In the genomic region with DNA sequence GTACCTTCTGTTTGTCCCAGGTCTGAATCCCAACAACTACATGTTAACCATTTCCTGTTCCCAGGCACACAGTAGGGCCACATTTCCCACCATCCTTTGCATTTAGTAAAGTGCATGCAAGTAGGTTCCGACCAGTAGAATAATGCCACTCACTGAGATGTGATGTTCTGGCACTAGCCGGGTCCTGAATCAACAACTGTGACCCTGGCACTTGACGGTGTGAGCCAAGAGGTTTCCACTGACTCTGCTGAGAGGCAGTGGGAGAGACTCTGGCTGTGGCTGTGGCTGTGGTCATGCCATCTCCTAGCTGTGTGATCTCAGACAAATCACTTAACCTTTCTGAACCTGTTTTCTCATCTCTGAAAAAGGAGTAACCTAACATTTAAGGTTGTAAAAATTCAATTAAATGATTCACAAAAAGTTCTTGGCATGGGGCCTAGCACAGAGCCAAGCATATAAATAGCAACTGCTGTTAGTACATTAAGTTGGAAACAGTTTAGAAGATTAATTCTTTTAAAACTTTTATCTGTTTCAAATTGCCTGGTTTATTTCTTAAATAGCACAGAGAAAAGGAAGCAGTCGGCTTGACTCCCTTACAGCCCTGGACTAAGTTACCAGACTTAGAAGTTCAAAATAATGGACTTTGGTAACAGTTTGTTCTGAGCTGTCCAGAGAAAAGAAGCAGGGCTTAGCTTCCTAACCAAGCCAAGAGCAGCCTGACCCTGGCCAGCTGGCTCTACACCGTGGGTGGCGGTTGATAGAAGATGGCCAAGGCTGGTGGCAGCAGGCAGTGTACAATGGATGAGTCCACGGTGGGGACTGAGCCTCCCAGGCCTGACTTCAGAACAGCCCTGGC, we compare ENCODE assay signal across 9 mouse cellular contexts. TPM values are rescaled to one million over a fixed set of nuclear protein-coding genes. Genes with fewer than 3 reads are reported as not detected.
DNase-seq lines count a peak whose midpoint lies in the region; ATAC-seq and TF ChIP-seq lines count a peak whose summit lies in the region.
"Had no signal": no experiment of that assay in that cellular context is flagged by ENCODE, and none has a peak within 500 bp of the region (broad histone marks: within the 10 kb centered on the region; RNA-seq: fewer than 3 reads in every experiment).

No protein-coding gene starts in this region.

- no peak overlapping the region for H3K4me2 ChIP-seq in lung, embryonic 14.5 days
- H3K4me2 ChIP-seq: limb, embryonic 15.5 days had no signal

- peak; percentile 39 for DNase-seq in gastrocnemius, adult 18-20 months (ENCODE audit: low spot score)
- no peak for DNase-seq in gastrocnemius, adult 8-10 months (ENCODE audit: low spot score in 2 of 2)
- peak; percentile 60 for DNase-seq in lung, embryonic 14.5 days
- no peak for DNase-seq in lung, postnatal 14 days
- DNase-seq in cerebellum, postnatal 10 days: peak; percentile 79 to 89
- peak; percentile 36 to 74 for DNase-seq in kidney, postnatal 25 days
- no peak for DNase-seq in spleen, adult 18-20 months
- DNase-seq in T-cell, adult 2 months (ENCODE audit: low spot score): no peak

- WGBS in lung, embryonic 14.5 days: 43% methylated on average over 7 of the region's 7 CpGs

- no peaks in the 10 kb centered on the region for H3K36me3 ChIP-seq in lung, embryonic 14.5 days (ENCODE audit: insufficient read depth)
- H3K36me3 ChIP-seq: limb, embryonic 15.5 days had no signal

- no peak overlapping the region for H3K4me3 ChIP-seq in lung, embryonic 14.5 days (ENCODE audit: low read depth, low read length)
- H3K4me3 ChIP-seq: limb, embryonic 15.5 days had no signal

- no peak overlapping the region for H3K9ac ChIP-seq in lung, embryonic 14.5 days
- H3K9ac ChIP-seq: limb, embryonic 15.5 days had no signal

- peaks cover 21% of the 10 kb centered on the region; the same call in 1 of the 2 replicates for H3K4me1 ChIP-seq in lung, embryonic 14.5 days (ENCODE audit: insufficient read depth)

- H3K27ac ChIP-seq in lung, embryonic 14.5 days (ENCODE audit: low read depth): peak overlapping the region; percentile 54; the same call in 1 of the 2 replicates
- H3K27ac ChIP-seq: limb, embryonic 15.5 days had no signal

- peak; percentile 52; the same call in 1 of the 2 replicates for ATAC-seq in lung, embryonic 14.5 days (ENCODE audit: insufficient read depth)

- TF ChIP-seq CTCF in lung, embryonic 14.5 days (IDR thresholded peaks at IDR 0.05; ENCODE audit: low read depth): no peak

- H3K9me3 ChIP-seq in lung, embryonic 14.5 days (ENCODE audit: low read depth, low read length): no peaks in the 10 kb centered on the region
- H3K9me3 ChIP-seq: limb, embryonic 15.5 days had no signal

- no peaks in the 10 kb centered on the region for H3K27me3 ChIP-seq in lung, embryonic 14.5 days (ENCODE audit: insufficient read depth, low read length)
- H3K27me3 ChIP-seq: limb, embryonic 15.5 days had no signal

RNA-seq across cellular contexts. Expression of a gene that starts 46.8 kb away (rescaled TPM):
- total RNA-seq in gastrocnemius, adult 18-20 months (2021): 10 to 100 TPM; 43.6 to 79.2 TPM
- total RNA-seq in gastrocnemius, adult 8-10 months (2022): 10 to 100 TPM; 19.6 to 44.6 (median 26.7) TPM
- polyA plus RNA-seq in lung, embryonic 14.5 days (2014; fragmentation: Nextera tagmentation; extraction: Ambion mirVana): 62.4 and 66.5 TPM in 2 replicates

Comparison
In these comparisons a context has a peak if more than half of its experiments do, and no peak if none do; other contexts are left out.
1. DNase-seq: peak in gastrocnemius, adult 18-20 months (single experiment), lung, embryonic 14.5 days (single experiment), cerebellum, postnatal 10 days (2 of 2) and kidney, postnatal 25 days (2 of 2); none in gastrocnemius, adult 8-10 months (0 of 2), lung, postnatal 14 days (single experiment), spleen, adult 18-20 months (0 of 2) and T-cell, adult 2 months (single experiment).